Comparison of ENCODE assay signal across 17 mouse cellular contexts in genomic region chr4:24847406-24847805, GRCm38 (mm10).
"Had no signal": no experiment of that assay in that cellular context is flagged by ENCODE, and none has a peak within 500 bp of the region (broad histone marks: within the 10 kb centered on the region; RNA-seq: fewer than 3 reads in every experiment).

No protein-coding gene starts in this region.

- H3K4me3 ChIP-seq: neural tube, embryonic 12.5 days; neural tube, embryonic 13.5 days; neural tube, embryonic 15.5 days; stomach, embryonic 15.5 days had no signal

- H3K27me3 ChIP-seq: neural tube, embryonic 12.5 days; neural tube, embryonic 13.5 days; neural tube, embryonic 15.5 days; stomach, embryonic 15.5 days had no signal

- H3K27ac ChIP-seq: neural tube, embryonic 12.5 days; neural tube, embryonic 13.5 days; neural tube, embryonic 15.5 days; stomach, embryonic 15.5 days; stomach, postnatal 0 days had no signal

- H3K9me3 ChIP-seq: neural tube, embryonic 12.5 days; neural tube, embryonic 13.5 days; neural tube, embryonic 15.5 days; stomach, embryonic 15.5 days had no signal

- H3K36me3 ChIP-seq: neural tube, embryonic 12.5 days; neural tube, embryonic 13.5 days; neural tube, embryonic 15.5 days; stomach, embryonic 15.5 days had no signal

- H3K4me1 ChIP-seq: stomach, embryonic 15.5 days had no signal

- H3K9ac ChIP-seq: neural tube, embryonic 12.5 days; neural tube, embryonic 13.5 days; neural tube, embryonic 15.5 days; stomach, embryonic 15.5 days had no signal

- H3K4me2 ChIP-seq: neural tube, embryonic 12.5 days; stomach, embryonic 15.5 days had no signal

- DNase-seq: retina, postnatal 1 day; right cerebral cortex, adult 18-20 months; right cerebral cortex, postnatal 14 days; right cerebral cortex, postnatal 25 days; right cerebral cortex, postnatal 4 days; spleen, adult 18-20 months; thymus, adult 18-20 months; thymus, adult 2 months; thymus, postnatal 14 days; thymus, postnatal 25 days; thymus, postnatal 36 days; thymus, postnatal 4 days had no signal
